Mouse (Mus musculus) MEL (cell line): ENCODE results near the gene Irgm1. TPM values are rescaled to one million over a fixed set of nuclear protein-coding genes. Genes with fewer than 3 reads are reported as not detected.
A peak's percentile ranks its signal among the peaks of the same experiment; 100 is the strongest.
"Not testable (repeated sequence)": the region's sequence is repeated elsewhere in the genome, so short reads cannot be mapped to it uniquely, and the experiment has no call there.

Source experiments
- DNase-seq: peaks from one replicate; pipeline ENCODE4 v3.0.0; 2011; ENCODE audit warnings: low read depth, low spot score
- H3K27ac ChIP-seq: 2 replicates; pipeline ENCODE4 v1.5.1; 2012; ENCODE audit warnings: low read depth, mild to moderate bottlenecking, control low read depth, low read length, moderate library complexity; ENCODE audit not compliant: control insufficient read depth
- H3K27me3 ChIP-seq, 2 experiments: fragments of 150-350 bp in 1 of 2; sonication (generic) in 1 of 2; 2 replicates each; pipeline ENCODE4 v1.6.1; 2012; ENCODE audit warnings: low read length in 2 of 2, mild to moderate bottlenecking in 2 of 2, improper control_type of control experiment in 1 of 2, moderate library complexity in 1 of 2; ENCODE audit not compliant: insufficient read depth in 2 of 2, control insufficient read depth in 1 of 2
- H3K36me3 ChIP-seq, 2 experiments: 2 replicates each; pipeline ENCODE4 v1.6.1; 2012 to 2014; ENCODE audit warnings: low read length in 2 of 2, improper control_type of control experiment in 1 of 2, inconsistent platforms in 1 of 2, mild to moderate bottlenecking in 1 of 2; ENCODE audit not compliant: insufficient read depth in 2 of 2, control insufficient read depth in 1 of 2
- H3K4me1 ChIP-seq, 2 experiments: fragments of 150-350 bp in 1 of 2; sonication (generic) in 1 of 2; 2 replicates each; pipeline ENCODE4 v1.6.1; 2012; ENCODE audit warnings: low read length in 2 of 2, improper control_type of control experiment in 1 of 2, mild to moderate bottlenecking in 1 of 2; ENCODE audit not compliant: insufficient read depth in 2 of 2, control insufficient read depth in 1 of 2
- H3K4me3 ChIP-seq, 2 experiments: fragments of 150-350 bp in 1 of 2; sonication (generic) in 1 of 2; 2 replicates each; pipeline ENCODE4 v1.5.1; 2012; ENCODE audit warnings: low read depth in 2 of 2, low read length in 2 of 2, mild to moderate bottlenecking in 2 of 2, moderate library complexity in 2 of 2, control low read depth in 1 of 2, improper control_type of control experiment in 1 of 2; ENCODE audit not compliant: control insufficient read depth in 1 of 2, insufficient read depth in 1 of 2
- H3K79me2 ChIP-seq: 2 replicates; pipeline ENCODE4 v1.6.1; 2012; ENCODE audit warnings: mild to moderate bottlenecking, low read length, moderate library complexity; ENCODE audit not compliant: control insufficient read depth, poor library complexity, insufficient read depth
- H3K9ac ChIP-seq: 2 replicates; pipeline ENCODE4 v1.6.1; 2012; ENCODE audit warnings: low read depth, mild to moderate bottlenecking, control low read depth, low read length, moderate library complexity; ENCODE audit not compliant: control insufficient read depth, poor library complexity, severe bottlenecking
- H3K9me3 ChIP-seq: fragments of 150-350 bp; sonication (generic); replicated peaks from 2 replicates; pipeline ENCODE4 v1.6.1; 2012; ENCODE audit warnings: mild to moderate bottlenecking, low read length, improper control_type of control experiment, moderate library complexity; ENCODE audit not compliant: insufficient read depth
- BHLHE40 ChIP-seq: IDR thresholded peaks from 2 replicates; pipeline ENCODE4 v1.6.1; 2012; ENCODE audit warnings: low read depth, mild to moderate bottlenecking, inconsistent platforms, low read length, improper control_type of control experiment, borderline replicate concordance
- CHD1 ChIP-seq: IDR thresholded peaks from 2 replicates; pipeline ENCODE4 v1.6.1; 2012; ENCODE audit warnings: low read depth, mild to moderate bottlenecking, inconsistent platforms, low read length, improper control_type of control experiment
- ELF1 ChIP-seq: IDR thresholded peaks from 2 replicates; pipeline ENCODE4 v1.6.1; 2014; ENCODE audit warnings: low read depth, mild to moderate bottlenecking, inconsistent platforms, low read length, improper control_type of control experiment, moderate library complexity
- EP300 ChIP-seq, 2 experiments: IDR thresholded peaks; 2 replicates each; pipeline ENCODE4 v1.6.1; 2011; ENCODE audit warnings: improper control_type of control experiment in 2 of 2, low read length in 2 of 2, low read depth in 1 of 2, mild to moderate bottlenecking in 1 of 2
- ETS1 ChIP-seq: IDR thresholded peaks from 2 replicates; pipeline ENCODE4 v1.6.1; 2012; ENCODE audit warnings: low read depth, mild to moderate bottlenecking, inconsistent platforms, low read length, improper control_type of control experiment, moderate library complexity
- MAFK ChIP-seq: IDR thresholded peaks from 2 replicates; pipeline ENCODE4 v1.6.1; 2011; ENCODE audit warnings: low read depth, mild to moderate bottlenecking, low read length, improper control_type of control experiment, borderline replicate concordance
- MAX ChIP-seq: IDR thresholded peaks from 2 replicates; pipeline ENCODE4 v1.6.1; 2011; ENCODE audit warnings: low read length, improper control_type of control experiment
- MAZ ChIP-seq: IDR thresholded peaks from 2 replicates; pipeline ENCODE4 v1.6.1; 2012; ENCODE audit warnings: low read depth, mild to moderate bottlenecking, inconsistent platforms, low read length, improper control_type of control experiment
- MYB ChIP-seq: IDR thresholded peaks from 2 replicates; pipeline ENCODE4 v1.6.1; 2011; ENCODE audit warnings: mild to moderate bottlenecking, low read depth, low read length, improper control_type of control experiment
- NELFE ChIP-seq: IDR thresholded peaks from 2 replicates; pipeline ENCODE4 v1.6.1; 2011; ENCODE audit warnings: low read depth, low read length, improper control_type of control experiment
- POLR2AphosphoS2 ChIP-seq: IDR thresholded peaks from 2 replicates; pipeline ENCODE4 v1.6.1; 2011; ENCODE audit warnings: low read length, improper control_type of control experiment
- RAD21 ChIP-seq: IDR thresholded peaks from 2 replicates; pipeline ENCODE4 v1.6.1; 2011; ENCODE audit warnings: mild to moderate bottlenecking, low read depth, low read length, improper control_type of control experiment
- RCOR1 ChIP-seq: IDR thresholded peaks from 2 replicates; pipeline ENCODE4 v1.6.1; 2012; ENCODE audit warnings: low read depth, mild to moderate bottlenecking, inconsistent platforms, low read length, improper control_type of control experiment
- SIN3A ChIP-seq: IDR thresholded peaks from 2 replicates; pipeline ENCODE4 v1.6.1; 2012; ENCODE audit warnings: low read length, improper control_type of control experiment, inconsistent platforms
- SMC3 ChIP-seq: IDR thresholded peaks from 2 replicates; pipeline ENCODE4 v1.6.1; 2011; ENCODE audit warnings: low read depth, low read length, improper control_type of control experiment
- TBP ChIP-seq: IDR thresholded peaks from 2 replicates; pipeline ENCODE4 v1.8.0; 2011; ENCODE audit warnings: low read depth, low read length, improper control_type of control experiment
- TCF12 ChIP-seq: IDR thresholded peaks from 2 replicates; pipeline ENCODE4 v1.6.1; 2014; ENCODE audit warnings: low read depth, mild to moderate bottlenecking, inconsistent platforms, low read length, improper control_type of control experiment, moderate library complexity
- UBTF ChIP-seq: IDR thresholded peaks from 2 replicates; pipeline ENCODE4 v1.6.1; 2012; ENCODE audit warnings: low read depth, mild to moderate bottlenecking, inconsistent platforms, low read length, improper control_type of control experiment, moderate library complexity, borderline replicate concordance; ENCODE audit not compliant: insufficient read depth
- USF1 ChIP-seq: IDR thresholded peaks from 2 replicates; pipeline ENCODE4 v1.6.1; 2014; ENCODE audit warnings: low read depth, mild to moderate bottlenecking, inconsistent platforms, low read length, improper control_type of control experiment, moderate library complexity
- USF2 ChIP-seq, 2 experiments: IDR thresholded peaks; 2 replicates each; pipeline ENCODE4 v1.6.1; 2011 to 2012; ENCODE audit warnings: improper control_type of control experiment in 2 of 2, low read length in 2 of 2, borderline replicate concordance in 1 of 2, inconsistent platforms in 1 of 2, low read depth in 1 of 2, mild to moderate bottlenecking in 1 of 2; ENCODE audit not compliant: insufficient read depth in 1 of 2
- ZKSCAN1 ChIP-seq: IDR thresholded peaks from 2 replicates; pipeline ENCODE4 v1.6.1; 2012; ENCODE audit warnings: low read depth, mild to moderate bottlenecking, inconsistent platforms, low read length, improper control_type of control experiment, moderate library complexity
- polyA plus RNA-seq, 2 experiments: library from polyadenylated mRNA; stranded (reverse) in 1 of 2; unstranded in 1 of 2; fragments of >175 nt in 1 of 2; fragments of >200 nt in 1 of 2; gene quantifications; 2 replicates each; pipeline versions ENCODE4 v1.2.1 to v1.2.4; 2012; ENCODE audit warnings: low replicate concordance in 2 of 2, low read depth in 1 of 2; ENCODE audit not compliant: insufficient read length in 2 of 2, insufficient read depth in 1 of 2, missing spikeins in 1 of 2
- total RNA-seq: library from RNA; depleted of rRNA; stranded (reverse); fragments of 300-350 nt; gene quantifications from 2 replicates; pipeline ENCODE4 v1.2.3, GENCODE M21; 2012

Irgm1 gene
- total and polyA plus RNA-seq, 3 experiments = 10.0 to 10.7 TPM; not detected in 1

- H3K9me3 ChIP-seq = no peaks in the 10 kb centered on the region
- no peaks in the 10 kb centered on the region; the same call in 1 of the 2 replicates for H3K79me2 ChIP-seq
- TF ChIP-seq ETS1 (no peak), SMC3 (no peak), BHLHE40 (no peak), USF2 (IDR thresholded peaks at IDR 0.05; ENCODE audit: borderline replicate concordance in 1 of 2, insufficient read depth in 1 of 2, low read depth in 1 of 2, low read length in 2 of 2) (no peak)
- 0 out of 4 replicates have a peak, but pooled peaks cover 0 to 3% of the 10 kb centered on the region in 2 experiments for H3K36me3 ChIP-seq
- no peaks in the 10 kb centered on the region for H3K27me3 ChIP-seq
- H3K4me1 ChIP-seq = peaks cover 0 to 14% of the 10 kb centered on the region in 2 experiments; a peak in 2 of 4 replicates
- DNase-seq = no peak
- no peak overlapping the region for H3K27ac ChIP-seq
- H3K4me3 ChIP-seq = no peak overlapping the region
- no peak overlapping the region for H3K9ac ChIP-seq
These were observed 43.6 kb downstream of the Irgm1 start for GRCm38 (mm10) chr11:48827926-48828325.

- no peaks in the 10 kb centered on the region for H3K9me3 ChIP-seq
- H3K27me3 ChIP-seq = no peaks in the 10 kb centered on the region
- no peak for TF ChIP-seq MYB
- peak; percentile 26; the same call in 1 of the 2 replicates for TF ChIP-seq MAZ
- TF ChIP-seq RAD21 = no peak
- no peak for TF ChIP-seq USF1
- TF ChIP-seq TBP = no peak
- TF ChIP-seq UBTF = no peak
- no peak for TF ChIP-seq NELFE
- no peak for TF ChIP-seq ELF1
- TF ChIP-seq ZKSCAN1 = no peak
- no peak for TF ChIP-seq EP300 (IDR thresholded peaks at IDR 0.05; ENCODE audit: low read depth in 1 of 2, low read length in 2 of 2)
- no peak for TF ChIP-seq TCF12
- TF ChIP-seq CHD1 = 0 out of 2 replicates have a peak, but pooled peaks have one; percentile 40
- 0 out of 2 replicates have a peak, but pooled peaks have one; percentile 35 for TF ChIP-seq RCOR1
- TF ChIP-seq SIN3A = peak; percentile 49; the same call in 1 of the 2 replicates
- no peak for TF ChIP-seq POLR2AphosphoS2
- TF ChIP-seq USF2 (IDR thresholded peaks at IDR 0.05; ENCODE audit: borderline replicate concordance in 1 of 2, insufficient read depth in 1 of 2, low read depth in 1 of 2, low read length in 2 of 2) = no peak
- TF ChIP-seq MAFK = no peak
- TF ChIP-seq MAX = no peak
- peak overlapping the region; percentile 58 for H3K9ac ChIP-seq
- H3K27ac ChIP-seq = no peak overlapping the region
- peak; percentile 70 for DNase-seq
- H3K36me3 ChIP-seq = 0 out of 4 replicates have a peak, but pooled peaks cover 0 to 3% of the 10 kb centered on the region in 2 experiments
- no peaks in the 10 kb centered on the region; the same call in 1 of the 2 replicates for H3K79me2 ChIP-seq
- H3K4me3 ChIP-seq = peak overlapping the region; percentile 50 to 67
- peaks cover 0 to 21% of the 10 kb centered on the region in 2 experiments; a peak in 2 of 4 replicates for H3K4me1 ChIP-seq
These were observed 44.8 kb downstream of the Irgm1 start for GRCm38 (mm10) chr11:48826752-48827096.

DNA sequence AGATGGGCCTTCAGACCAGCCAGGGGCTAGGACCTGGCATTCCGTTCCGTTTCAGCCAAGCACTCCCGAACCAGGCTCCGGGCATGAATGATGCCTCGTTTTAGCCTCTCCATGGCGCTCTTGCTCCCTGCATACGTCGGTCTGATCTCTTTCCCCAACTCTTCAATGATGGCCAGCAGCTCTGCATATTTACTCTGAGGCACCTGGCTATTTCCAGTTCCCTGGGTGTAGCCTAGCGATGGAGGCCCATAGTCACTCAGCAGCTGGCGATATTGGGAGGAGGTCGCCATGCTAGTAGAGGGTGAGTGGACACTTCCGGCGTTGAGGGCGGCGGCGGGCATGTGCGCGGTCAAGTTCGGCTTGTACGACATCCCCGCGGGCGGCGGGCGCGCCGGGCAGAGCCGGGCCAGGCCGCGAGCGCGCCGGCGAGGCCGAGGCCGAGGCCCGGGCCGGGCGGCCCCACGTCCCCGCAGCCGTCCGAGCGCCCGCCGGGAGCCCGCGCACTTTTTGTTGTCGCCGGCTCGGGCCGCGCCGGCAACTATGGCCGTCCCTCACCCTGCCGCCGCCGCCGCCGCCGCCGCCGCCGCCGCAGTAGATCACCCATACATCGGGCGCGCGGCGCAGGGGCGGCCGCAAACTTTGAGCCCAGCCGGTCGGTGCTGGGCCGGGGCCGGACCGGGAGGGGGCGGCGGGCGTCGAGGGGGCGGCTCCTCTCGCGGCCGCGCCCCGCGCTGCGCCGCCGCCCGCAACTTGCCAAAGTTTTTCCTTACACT is 45.3 kb downstream of the Irgm1 start, which contains the start of the genes Trim7 and Gm12184:
Gene Trim7, plus strand, starts transcription at position 162 of the 773 bp plus-strand sequence.
Gene Gm12184, minus strand, starts transcription at position 677 of the 773 bp plus-strand sequence.
- Histone ChIP-seq H3K4me3 (peak within 1 kb of the TSS; percentile 57 to 67), H3K4me1 (peaks cover 0 to 23% of the 10 kb centered on the region in 2 experiments; a peak in 2 of 4 replicates), H3K9ac (peak within 1 kb of the TSS; percentile 58), H3K27ac (0 out of 2 replicates have a peak within 1 kb of the TSS, but pooled peaks have one; percentile 12)
- not testable (repeated sequence) for H3K9me3 ChIP-seq, H3K27me3 ChIP-seq, DNase-seq, H3K79me2 ChIP-seq, H3K36me3 ChIP-seq
